30 mouse cellular contexts compared by ENCODE assay signal in genomic region chr12:73605174-73605573, GRCm38 (mm10). TPM values are rescaled to one million over a fixed set of nuclear protein-coding genes. Genes with fewer than 3 reads are reported as not detected.
DNase-seq lines count a peak whose midpoint lies in the region; ATAC-seq and TF ChIP-seq lines count a peak whose summit lies in the region.
"Had no signal": no experiment of that assay in that cellular context is flagged by ENCODE, and none has a peak within 500 bp of the region (broad histone marks: within the 10 kb centered on the region; RNA-seq: fewer than 3 reads in every experiment).

No protein-coding gene starts in this region.

- no peak for TF ChIP-seq POLR2A in thymus, adult 2 months (IDR thresholded peaks at IDR 0.05; ENCODE audit: control insufficient read depth, extremely low read depth, insufficient read depth, low read length, poor library complexity)

- peaks cover 73% of the 10 kb centered on the region for H3K4me1 ChIP-seq in thymus, adult 2 months (replicated peaks; ENCODE audit: control insufficient read depth, insufficient read depth, low read length)
- H3K4me1 ChIP-seq: liver, embryonic 15.5 days had no signal

- WGBS in thymus, adult 2 months, result 18% methylated on average over 4 of the region's 4 CpGs

- H3K27me3 ChIP-seq in thymus, adult 2 months (ENCODE audit: control insufficient read depth, insufficient read depth, low read length), result no peaks in the 10 kb centered on the region
- H3K27me3 ChIP-seq: heart, embryonic 15.5 days; hindbrain, embryonic 15.5 days; liver, embryonic 15.5 days; lung, embryonic 15.5 days; midbrain, embryonic 13.5 days; neural tube, embryonic 12.5 days had no signal

- H3K27ac ChIP-seq in thymus, adult 2 months (ENCODE audit: control insufficient read depth, insufficient read depth, low read length), result peak overlapping the region; percentile 9
- H3K27ac ChIP-seq: forebrain, embryonic 10.5 days; heart, embryonic 15.5 days; hindbrain, embryonic 15.5 days; layer of hippocampus, adult 2 months; limb, embryonic 10.5 days; liver, embryonic 15.5 days; lung, embryonic 15.5 days; midbrain, embryonic 13.5 days; neural tube, embryonic 12.5 days had no signal

- H3K36me3 ChIP-seq in thymus, adult 2 months (ENCODE audit: control insufficient read depth, insufficient read depth, low read length), result no peaks in the 10 kb centered on the region
- H3K36me3 ChIP-seq: forebrain, embryonic 10.5 days; heart, embryonic 15.5 days; hindbrain, embryonic 15.5 days; limb, embryonic 10.5 days; liver, embryonic 15.5 days; lung, embryonic 15.5 days; midbrain, embryonic 13.5 days; neural tube, embryonic 12.5 days had no signal

- DNase-seq in thymus, adult 2 months, result peak; percentile 31
- no peak for DNase-seq in thymus, adult 18-20 months
- DNase-seq in induced T-regulatory cell, adult 2 months (ENCODE audit: low read depth), result peak; percentile 84
- peak; percentile 71 to 77 for DNase-seq in natural killer cell, adult 2 months (ENCODE audit: low spot score in 2 of 2)
- DNase-seq in heart, postnatal 36 days, result no peak
- DNase-seq in right cerebral cortex, postnatal 36 days (ENCODE audit: low spot score in 2 of 2), result no peak
- DNase-seq: adrenal gland, postnatal 36 days; cerebellum, adult 11-12 months; cerebellum, postnatal 14 days; forebrain, postnatal 0 days; gastrocnemius, postnatal 36 days; kidney, adult 9 months; kidney, postnatal 25 days; liver; lung, postnatal 4 days; retina, postnatal 1 day; right cerebral cortex, postnatal 25 days had no signal

- no peak for TF ChIP-seq CTCF in thymus, adult 2 months (IDR thresholded peaks at IDR 0.05; ENCODE audit: borderline replicate concordance, control insufficient read depth, extremely low read depth, insufficient read depth, low read length, poor library complexity)

- intact Hi-C loops in heart, postnatal 36 days (cut with DNase I), result no loop called here

- peak; percentile 22 for ATAC-seq in CD4-positive, CD25-positive, alpha-beta regulatory T cell, adult 4 months
- ATAC-seq: forebrain, postnatal 0 days; intestine, embryonic 16.5 days; midbrain, embryonic 13.5 days had no signal

- no peak overlapping the region for H3K4me3 ChIP-seq in thymus, adult 2 months (ENCODE audit: control insufficient read depth, insufficient read depth, low read length)
- H3K4me3 ChIP-seq: forebrain, embryonic 10.5 days; heart, embryonic 15.5 days; hindbrain, embryonic 15.5 days; layer of hippocampus, adult 2 months; limb, embryonic 10.5 days; liver, embryonic 15.5 days; lung, embryonic 15.5 days; midbrain, embryonic 13.5 days; neural tube, embryonic 12.5 days had no signal

RNA-seq across cellular contexts. Expression of gene Prkch, which starts 20.6 kb away (rescaled TPM):
- polyA plus RNA-seq in thymus, adult 2 months (2012; rRNA removed), result 43.1 and 45.5 TPM in 2 replicates
- polyA plus RNA-seq in CD4-positive, CD25-positive, alpha-beta regulatory T cell, adult 4 months (2017; shearing (Covaris generic)), result 10 to 100 TPM; 73.0 to 76.1 TPM
- 10 to 100 TPM; 19.1 to 19.5 TPM for total RNA-seq in heart, postnatal 36 days (2021)

RNA-seq across cellular contexts. Expression of gene Tmem30b, which starts 59.0 kb away (rescaled TPM):
- 4.1 and 4.3 TPM in 2 replicates for polyA plus RNA-seq in thymus, adult 2 months (2012; rRNA removed)
- polyA plus RNA-seq in CD4-positive, CD25-positive, alpha-beta regulatory T cell, adult 4 months (2017; shearing (Covaris generic)), result under 1 TPM; 0.22 to 0.27 TPM
- under 1 TPM; 0.08 to 0.14 TPM for total RNA-seq in heart, postnatal 36 days (2021)
- total RNA-seq: hematopoietic stem cell, adult 5-6 weeks; layer of hippocampus, adult 2 months; monocyte, adult 5-6 weeks had no signal

Comparison
In these comparisons a context has a peak if more than half of its experiments do, and no peak if none do; other contexts are left out.
1. DNase-seq: peak in thymus, adult 2 months (single experiment), induced T-regulatory cell, adult 2 months (single experiment) and natural killer cell, adult 2 months (2 of 2); none in thymus, adult 18-20 months (0 of 2), heart, postnatal 36 days (0 of 2) and right cerebral cortex, postnatal 36 days (0 of 2).